Mouse (Mus musculus) embryo, embryonic 10.5 days (tissue): ENCODE measurements at regions not wholly inside any gene's neighbourhood (a gene's known extent, or its start where the extent isn't known, plus 50 kb on each side); places are given as distances from the start of the nearest gene placed in this dataset.
A peak's percentile ranks its signal among the peaks of the same experiment; 100 is the strongest.
"Not testable (repeated sequence)": the region's sequence is repeated elsewhere in the genome, so short reads cannot be mapped to it uniquely, and the experiment has no call there.

Experiments
- DNase-seq: peaks from one replicate; pipeline ENCODE4 v3.0.0-alpha.2; 2015; ENCODE audit warnings: low spot score

GRCm38 (mm10) chr2:8877855-8878254 lies 1003.2 kb upstream of the 4930412O13Rik start:
- peak; percentile 24 for DNase-seq

GRCm38 (mm10) chr2:8912417-8912816 lies 968.6 kb upstream of the 4930412O13Rik start:
- DNase-seq: no peak

- DNase-seq: no peak
These were observed 956.2 kb upstream of the 4930412O13Rik start for GRCm38 (mm10) chr2:8924856-8925255.

GRCm38 (mm10) chr2:8941574-8941973 lies 939.5 kb upstream of the 4930412O13Rik start:
- DNase-seq: no peak

- DNase-seq: no peak
These were observed 922.1 kb upstream of the 4930412O13Rik start for GRCm38 (mm10) chr2:8958938-8959337.

- DNase-seq: no peak
These were observed 915.9 kb upstream of the 4930412O13Rik start for GRCm38 (mm10) chr2:8964952-8965668.

- no peak for DNase-seq
These were observed 905.4 kb upstream of the 4930412O13Rik start for GRCm38 (mm10) chr2:8975635-8976034.

- DNase-seq: no peak
These were observed 868.7 kb upstream of the 4930412O13Rik start for GRCm38 (mm10) chr2:9012326-9012725.

GRCm38 (mm10) chr2:9033079-9033478 lies 848.0 kb upstream of the 4930412O13Rik start:
- DNase-seq: no peak

- DNase-seq: not testable (repeated sequence)
These were observed 838.7 kb upstream of the 4930412O13Rik start for GRCm38 (mm10) chr2:9042355-9042754.

- DNase-seq: no peak
These were observed 833.1 kb upstream of the 4930412O13Rik start for GRCm38 (mm10) chr2:9047980-9048379.

GRCm38 (mm10) chr2:9073851-9074250 lies 807.2 kb upstream of the 4930412O13Rik start:
- DNase-seq: no peak

GRCm38 (mm10) chr2:9078158-9078557 lies 802.9 kb upstream of the 4930412O13Rik start:
- no peak for DNase-seq

- DNase-seq: no peak
These were observed 799.3 kb upstream of the 4930412O13Rik start for GRCm38 (mm10) chr2:9081746-9082145.

GRCm38 (mm10) chr2:9095317-9095716 lies 785.7 kb upstream of the 4930412O13Rik start:
- DNase-seq: no peak

GRCm38 (mm10) chr2:9116697-9117096 lies 764.4 kb upstream of the 4930412O13Rik start:
- no peak for DNase-seq

GRCm38 (mm10) chr2:9117523-9117922 lies 763.5 kb upstream of the 4930412O13Rik start:
- no peak for DNase-seq

- no peak for DNase-seq
These were observed 744.1 kb upstream of the 4930412O13Rik start for GRCm38 (mm10) chr2:9136963-9137362.

GRCm38 (mm10) chr2:9141411-9141810 lies 739.6 kb upstream of the 4930412O13Rik start:
- no peak for DNase-seq

- no peak for DNase-seq
These were observed 725.4 kb upstream of the 4930412O13Rik start for GRCm38 (mm10) chr2:9155604-9156003.

- DNase-seq: no peak
These were observed 720.9 kb upstream of the 4930412O13Rik start for GRCm38 (mm10) chr2:9160181-9160580.

- DNase-seq: no peak
These were observed 717.1 kb upstream of the 4930412O13Rik start for GRCm38 (mm10) chr2:9163819-9164560.

GRCm38 (mm10) chr2:9182127-9182526 lies 698.9 kb upstream of the 4930412O13Rik start:
- DNase-seq: no peak
